Mouse (Mus musculus): Measurements from ENCODE around the gene Zbtb42.

- TF ChIP-seq POLR2A (IDR thresholded peaks at IDR 0.05; ENCODE audit: borderline replicate concordance, extremely low read depth, insufficient read depth, insufficient read length, poor library complexity, severe bottlenecking), result peak; percentile 98
- TF ChIP-seq CTCF (IDR thresholded peaks at IDR 0.05; ENCODE audit: borderline replicate concordance, extremely low read depth, insufficient read depth, insufficient read length), result no peak
Measured at GRCm38 (mm10) chr12:112644855-112645506, 33.6 kb upstream of the Zbtb42 start.

Measured in brain, embryonic 14.5 days (tissue).